ENCODE assay signal across 8 mouse cellular contexts in genomic region chr1:152084638-152085345, GRCm38 (mm10). TPM values are rescaled to one million over a fixed set of nuclear protein-coding genes. Genes with fewer than 3 reads are reported as not detected.
DNase-seq lines count a peak whose midpoint lies in the region; ATAC-seq lines count a peak whose summit lies in the region.

No protein-coding gene starts in this region.

- peak overlapping the region; percentile 52 for H3K27ac ChIP-seq in embryonic facial prominence, embryonic 10.5 days (replicated peaks)
- peak overlapping the region in 1 of 2 experiments; percentile 0; a peak in 1 of 4 replicates for H3K27ac ChIP-seq in heart, embryonic 14.5 days (replicated peaks in 1 of 2; ENCODE audit: control insufficient read depth in 1 of 2, insufficient read depth in 1 of 2, low read depth in 2 of 2, low read length in 2 of 2)
- peak overlapping the region; percentile 36; the same call in 1 of the 2 replicates for H3K27ac ChIP-seq in kidney, embryonic 16.5 days (ENCODE audit: low read length)

- peak overlapping the region; percentile 40 for H3K4me3 ChIP-seq in embryonic facial prominence, embryonic 10.5 days
- H3K4me3 ChIP-seq in heart, embryonic 14.5 days (ENCODE audit: control insufficient read depth in 1 of 2, insufficient read depth in 1 of 2, low read depth in 1 of 2, low read length in 2 of 2), result peak overlapping the region; percentile 10 to 15; a peak in 2 of 4 replicates
- peak overlapping the region; percentile 36 for H3K4me3 ChIP-seq in kidney, embryonic 16.5 days (ENCODE audit: low read length)

- H3K4me1 ChIP-seq in embryonic facial prominence, embryonic 10.5 days, result peaks cover 65% of the 10 kb centered on the region
- H3K4me1 ChIP-seq in heart, embryonic 14.5 days (ENCODE audit: control insufficient read depth in 2 of 2, insufficient read depth in 2 of 2, low read length in 2 of 2), result peaks cover 20 to 47% of the 10 kb centered on the region in 2 experiments
- H3K4me1 ChIP-seq in kidney, embryonic 16.5 days (ENCODE audit: insufficient read depth, low read length), result peaks cover 28% of the 10 kb centered on the region

- H3K9me3 ChIP-seq in embryonic facial prominence, embryonic 10.5 days, result no peaks in the 10 kb centered on the region
- no peaks in the 10 kb centered on the region for H3K9me3 ChIP-seq in heart, embryonic 14.5 days (ENCODE audit: control insufficient read depth, low read length)
- H3K9me3 ChIP-seq in kidney, embryonic 16.5 days (ENCODE audit: low read length), result no peaks in the 10 kb centered on the region

- peak; percentile 5 for DNase-seq in ovary, adult 18-20 months (ENCODE audit: low spot score)
- no peak for DNase-seq in ovary, postnatal 10 days (ENCODE audit: low spot score)
- DNase-seq in embryonic facial prominence, embryonic 10.5 days (ENCODE audit: low spot score), result peak; percentile 74
- peak; percentile 47 to 56 for DNase-seq in lung, postnatal 4 days
- peak; percentile 53 for DNase-seq in testis, postnatal 14 days (ENCODE audit: low spot score)
- DNase-seq in left cerebral cortex, adult 11 months (ENCODE audit: low spot score), result no peak

- ATAC-seq in heart, embryonic 14.5 days (ENCODE audit: insufficient number of reproducible peaks, insufficient read depth, low FRiP score, low read depth), result no peak
- peak; percentile 78 for ATAC-seq in kidney, embryonic 16.5 days (ENCODE audit: low FRiP score, low TSS enrichment)

- H3K36me3 ChIP-seq in embryonic facial prominence, embryonic 10.5 days (replicated peaks), result no peaks in the 10 kb centered on the region
- H3K36me3 ChIP-seq in heart, embryonic 14.5 days (ENCODE audit: control insufficient read depth, insufficient read depth, low read length), result no peaks in the 10 kb centered on the region
- no peaks in the 10 kb centered on the region for H3K36me3 ChIP-seq in kidney, embryonic 16.5 days (ENCODE audit: insufficient read depth, low read length)

- H3K9ac ChIP-seq in heart, embryonic 14.5 days (ENCODE audit: low read length), result peak overlapping the region; percentile 0; the same call in 1 of the 2 replicates
- H3K9ac ChIP-seq in kidney, embryonic 16.5 days (replicated peaks; ENCODE audit: low read length), result peak overlapping the region; percentile 50

- peak overlapping the region; percentile 58 for H3K4me2 ChIP-seq in heart, embryonic 14.5 days (ENCODE audit: low read length)
- peak overlapping the region; percentile 54 for H3K4me2 ChIP-seq in kidney, embryonic 16.5 days (replicated peaks; ENCODE audit: low read depth, low read length)

- WGBS in embryonic facial prominence, embryonic 10.5 days, result 18% methylated on average over 15 of the region's 15 CpGs
- WGBS in heart, embryonic 14.5 days, result 17% methylated on average over 15 of the region's 15 CpGs
- WGBS in kidney, embryonic 16.5 days, result 11% methylated on average over 15 of the region's 15 CpGs

- no peaks in the 10 kb centered on the region for H3K27me3 ChIP-seq in embryonic facial prominence, embryonic 10.5 days (replicated peaks; ENCODE audit: low read depth, poor library complexity, severe bottlenecking)
- H3K27me3 ChIP-seq in heart, embryonic 14.5 days (ENCODE audit: control insufficient read depth, insufficient read depth, low read length), result no peaks in the 10 kb centered on the region
- no peaks in the 10 kb centered on the region for H3K27me3 ChIP-seq in kidney, embryonic 16.5 days (ENCODE audit: insufficient read depth, low read length)

RNA-seq across cellular contexts. Expression of gene 1700025G04Rik, which starts 5.1 kb away (rescaled TPM):
- polyA plus RNA-seq in embryonic facial prominence, embryonic 10.5 days (2016; fragmentation: Nextera tagmentation; extraction: Ambion mirVana), result 14.7 and 15.0 TPM in 2 replicates
- 35.7 and 36.9 TPM in 2 replicates for polyA plus RNA-seq in heart, embryonic 14.5 days (2014; fragmentation: Nextera tagmentation; extraction: Ambion mirVana)
- 13.7 and 15.4 TPM in 2 replicates for polyA plus RNA-seq in kidney, embryonic 16.5 days (2015; fragmentation: Nextera tagmentation; extraction: Ambion mirVana)

Comparison
In these comparisons a context has a peak if more than half of its experiments do, and no peak if none do; other contexts are left out.
1. DNase-seq: peak in ovary, adult 18-20 months (single experiment), embryonic facial prominence, embryonic 10.5 days (single experiment), lung, postnatal 4 days (2 of 2) and testis, postnatal 14 days (single experiment); none in ovary, postnatal 10 days (single experiment) and left cerebral cortex, adult 11 months (single experiment).
2. Peak in every context shown above with its lines, with median percentiles within 50 percentile points of each other: H3K4me3 ChIP-seq.